Mouse (Mus musculus): ENCODE measurements around the gene Spata25. TPM values are rescaled to one million over a fixed set of nuclear protein-coding genes. Genes with fewer than 3 reads are reported as not detected.
"Not testable (repeated sequence)": the region's sequence is repeated elsewhere in the genome, so short reads cannot be mapped to it uniquely, and the experiment has no call there.

The Spata25 gene
- total and polyA plus RNA-seq, 2 experiments from 2014 or later = not detected

DNA sequence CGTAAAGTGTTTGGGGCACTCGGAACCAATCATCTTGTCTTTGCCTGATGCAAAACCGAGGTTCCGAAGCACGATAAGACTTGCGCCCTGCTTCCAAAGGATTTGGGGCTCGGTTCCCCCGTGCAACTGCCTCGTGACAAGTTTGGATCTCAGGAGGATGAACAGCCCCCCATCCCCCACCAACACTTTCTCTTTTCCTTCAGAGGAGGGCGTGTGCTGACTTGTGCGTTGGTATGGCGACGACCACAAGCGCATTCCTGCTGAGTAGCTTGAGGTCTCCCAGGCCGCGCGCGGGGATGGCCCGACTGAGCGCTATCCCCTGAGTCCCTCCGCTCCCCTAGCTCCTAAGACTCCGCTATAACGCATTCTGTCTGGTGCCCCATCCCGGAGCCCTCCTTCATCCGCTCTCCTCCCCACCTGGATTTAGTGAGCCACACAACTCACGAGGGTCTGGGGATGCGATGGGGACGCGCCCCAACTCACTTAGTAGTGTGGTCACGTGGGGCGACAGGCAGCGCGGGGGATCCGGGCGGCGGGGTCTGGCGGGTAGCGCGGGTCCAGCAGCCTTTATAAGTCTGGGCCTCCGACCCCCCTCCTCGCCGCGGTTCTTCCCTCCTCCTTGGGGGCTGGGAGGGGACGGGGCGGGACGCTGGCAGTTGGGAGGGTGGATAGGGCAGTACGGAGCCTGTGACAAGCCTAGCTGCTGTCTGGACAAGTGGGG, 28.9 kb upstream of the Spata25 start, which contains the start of gene Pltp:
TSS of gene Pltp (minus strand) at position 611 of the 721 bp plus-strand sequence.
- peaks cover 22% of the 10 kb centered on the region for H3K27me3 ChIP-seq (ENCODE audit: insufficient read depth, low read length)
- no peak for TF ChIP-seq CTCF (IDR thresholded peaks at IDR 0.05)

DNA sequence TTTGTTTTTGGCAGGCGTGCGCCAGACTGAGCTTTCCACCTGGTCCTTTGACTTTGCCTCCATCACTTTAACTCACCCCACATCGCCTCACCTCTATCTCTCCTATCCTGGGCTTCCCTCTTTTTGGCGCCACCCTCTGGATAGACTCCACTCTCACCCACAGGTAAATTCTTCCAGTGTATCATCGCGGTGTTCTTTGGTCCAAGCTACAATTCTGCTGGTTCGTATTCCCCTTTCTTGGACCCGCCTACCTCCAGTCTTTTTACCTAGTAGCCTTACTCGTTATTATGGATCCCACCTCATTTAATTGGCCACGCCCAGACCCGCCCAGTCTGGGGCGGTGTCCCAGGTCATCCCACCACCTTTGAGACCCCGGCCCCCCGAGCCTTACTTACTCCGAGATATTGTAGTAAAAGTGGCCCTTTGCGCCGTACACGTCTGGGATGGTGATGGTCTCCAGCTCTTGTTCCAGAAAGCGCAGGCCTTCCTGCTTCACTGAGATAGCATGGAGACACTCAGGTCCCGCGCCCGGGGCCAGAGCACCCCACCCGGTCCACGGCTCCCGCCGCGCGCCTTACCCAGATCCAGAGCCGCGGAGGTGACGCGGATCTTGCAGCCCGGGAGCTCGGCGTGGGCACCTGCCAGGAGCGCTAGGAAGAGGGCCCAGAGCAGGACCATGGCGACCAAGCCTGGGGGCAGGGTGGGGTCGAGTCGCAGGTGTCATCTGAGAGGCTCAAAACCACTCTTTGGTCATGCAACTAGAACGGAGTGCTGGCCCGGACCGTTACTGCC, 28.2 kb upstream of the Spata25 start:
- TF ChIP-seq CTCF (IDR thresholded peaks at IDR 0.05) = peak; percentile 52
- 1% methylated on average over 42 of the region's 42 CpGs for WGBS
- no peak overlapping the region for H3K27ac ChIP-seq (ENCODE audit: low read depth, low read length)
- no peaks in the 10 kb centered on the region for H3K36me3 ChIP-seq (ENCODE audit: insufficient read depth, low read length)
- ATAC-seq (ENCODE audit: low FRiP score) (peak; percentile 10; the same call in 1 of the 2 replicates), DNase-seq (ENCODE audit: low spot score) (peak; percentile 28)
- H3K4me1 ChIP-seq (ENCODE audit: insufficient read depth, low read length) = 0 out of 2 replicates have a peak, but pooled peaks cover 3% of the 10 kb centered on the region
- H3K27me3 ChIP-seq (ENCODE audit: insufficient read depth, low read length) = peaks cover 22% of the 10 kb centered on the region
- peak overlapping the region; percentile 46 for H3K4me3 ChIP-seq (ENCODE audit: low read depth, low read length)
- peak overlapping the region; percentile 95 for H3K4me2 ChIP-seq (ENCODE audit: low read depth, low read length, poor library complexity, severe bottlenecking)
- peak overlapping the region; percentile 48 for H3K9ac ChIP-seq (replicated peaks; ENCODE audit: low read length, poor library complexity, severe bottlenecking)
- no peaks in the 10 kb centered on the region for H3K9me3 ChIP-seq (ENCODE audit: low read length)

More for the DNA sequence above, 28.9 kb upstream of the Spata25 start, which contains the start of gene Pltp:
- 1% methylated on average over 47 of the region's 47 CpGs for WGBS
- no peaks in the 10 kb centered on the region for H3K36me3 ChIP-seq (ENCODE audit: insufficient read depth, low read length)
- no peak within 1 kb of the TSS for H3K27ac ChIP-seq (ENCODE audit: low read depth, low read length)
- DNase-seq (ENCODE audit: low spot score) (peak; percentile 59), ATAC-seq (ENCODE audit: low FRiP score) (peak; percentile 78)
- peak within 1 kb of the TSS; percentile 48 for H3K9ac ChIP-seq (replicated peaks; ENCODE audit: low read length, poor library complexity, severe bottlenecking)
- peak within 1 kb of the TSS; percentile 95 for H3K4me2 ChIP-seq (ENCODE audit: low read depth, low read length, poor library complexity, severe bottlenecking)
- 0 out of 2 replicates have a peak, but pooled peaks cover 3% of the 10 kb centered on the region for H3K4me1 ChIP-seq (ENCODE audit: insufficient read depth, low read length)
- H3K9me3 ChIP-seq (ENCODE audit: low read length) = no peaks in the 10 kb centered on the region
- H3K4me3 ChIP-seq (ENCODE audit: low read depth, low read length) = peak within 1 kb of the TSS; percentile 46

DNA sequence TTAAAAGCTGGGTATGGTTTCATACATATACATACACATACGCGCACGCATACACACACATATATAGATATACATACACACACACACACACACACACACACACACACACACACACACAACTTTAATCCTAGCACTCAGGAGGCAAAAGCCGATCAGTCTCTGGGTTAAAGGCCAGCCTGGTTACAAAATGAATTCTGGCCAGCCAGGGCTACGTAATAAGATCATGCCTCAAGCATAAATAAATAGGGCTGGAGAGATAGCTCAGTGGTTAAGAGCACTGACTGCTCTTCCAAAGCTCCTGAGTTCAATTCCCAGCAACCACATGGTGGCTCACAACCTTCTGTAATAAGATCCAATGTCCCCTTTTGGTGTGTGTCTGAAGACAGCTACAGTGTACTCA, 27.2 kb upstream of the Spata25 start:
- H3K4me3 ChIP-seq (ENCODE audit: low read depth, low read length); H3K4me1 ChIP-seq (ENCODE audit: insufficient read depth, low read length); H3K9me3 ChIP-seq (ENCODE audit: low read length); H3K4me2 ChIP-seq (ENCODE audit: low read depth, low read length, poor library complexity, severe bottlenecking); H3K27ac ChIP-seq (ENCODE audit: low read depth, low read length); H3K9ac ChIP-seq (replicated peaks; ENCODE audit: low read length, poor library complexity, severe bottlenecking); H3K36me3 ChIP-seq (ENCODE audit: insufficient read depth, low read length); DNase-seq (ENCODE audit: low spot score); ATAC-seq (ENCODE audit: low FRiP score): not testable (repeated sequence)
- H3K27me3 ChIP-seq (ENCODE audit: insufficient read depth, low read length) = peaks cover 22% of the 10 kb centered on the region
- 73% methylated on average over 5 of the region's 5 CpGs for WGBS

DNA sequence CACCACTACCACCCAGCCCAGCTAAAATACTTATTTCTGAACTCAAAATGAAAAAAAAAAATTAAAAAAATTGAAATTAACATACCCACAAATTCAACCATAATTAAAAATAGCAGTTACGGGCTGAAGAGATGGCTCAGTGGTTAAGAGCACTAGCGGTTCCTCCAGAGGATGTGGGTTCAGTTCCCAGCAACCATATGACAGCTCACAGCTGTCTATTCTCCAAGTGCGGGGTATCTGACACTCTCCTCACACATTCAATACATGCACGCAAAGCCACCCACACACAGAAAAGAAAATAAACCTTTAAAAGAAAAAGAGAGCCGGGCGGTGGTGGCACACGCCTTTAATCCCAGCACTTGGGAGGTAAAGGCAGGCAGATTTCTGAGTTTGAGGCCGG, 21.7 kb upstream of the Spata25 start:
- no peak for DNase-seq (ENCODE audit: low spot score)
- Histone ChIP-seq H3K4me1 (ENCODE audit: insufficient read depth, low read length) (no peaks in the 10 kb centered on the region), H3K27me3 (ENCODE audit: insufficient read depth, low read length) (no peaks in the 10 kb centered on the region), H3K27ac (ENCODE audit: low read depth, low read length) (no peak overlapping the region), H3K4me3 (ENCODE audit: low read depth, low read length) (no peak overlapping the region), H3K9me3 (ENCODE audit: low read length) (no peaks in the 10 kb centered on the region), H3K9ac (replicated peaks; ENCODE audit: low read length, poor library complexity, severe bottlenecking) (no peak overlapping the region), H3K4me2 (ENCODE audit: low read depth, low read length, poor library complexity, severe bottlenecking) (no peak overlapping the region), H3K36me3 (ENCODE audit: insufficient read depth, low read length) (no peaks in the 10 kb centered on the region)
- no peak for ATAC-seq (ENCODE audit: low FRiP score)
- WGBS = 87% methylated on average over 8 of the region's 8 CpGs
- TF ChIP-seq CTCF (IDR thresholded peaks at IDR 0.05) = no peak

DNA sequence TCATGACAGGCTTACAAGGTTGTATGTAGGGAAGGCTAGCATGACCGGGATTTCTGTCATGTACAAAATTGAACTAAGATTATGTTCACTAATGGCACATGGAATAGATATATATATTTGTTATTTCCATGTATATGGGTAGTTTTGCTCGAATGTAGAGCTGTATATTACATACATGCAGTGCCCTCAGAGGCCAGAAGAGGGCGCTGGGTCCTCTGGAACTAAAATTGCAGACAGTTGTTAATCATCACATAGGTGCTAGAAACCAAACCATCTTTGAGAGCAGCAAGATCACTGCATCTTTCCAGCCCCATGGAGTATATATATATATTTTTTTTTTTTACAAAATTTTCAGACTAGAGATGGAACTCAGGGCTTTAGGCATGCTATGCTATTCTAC, 17.4 kb upstream of the Spata25 start:
- peak; percentile 55 for TF ChIP-seq CTCF (IDR thresholded peaks at IDR 0.05)
- H3K4me1 ChIP-seq (ENCODE audit: insufficient read depth, low read length) = no peaks in the 10 kb centered on the region
- H3K27ac ChIP-seq (ENCODE audit: low read depth, low read length) = no peak overlapping the region
- no peaks in the 10 kb centered on the region for H3K27me3 ChIP-seq (ENCODE audit: insufficient read depth, low read length)
- DNase-seq (ENCODE audit: low spot score) = no peak
- H3K9me3 ChIP-seq (ENCODE audit: low read length) = no peaks in the 10 kb centered on the region
- no peak overlapping the region for H3K9ac ChIP-seq (replicated peaks; ENCODE audit: low read length, poor library complexity, severe bottlenecking)
- H3K4me2 ChIP-seq (ENCODE audit: low read depth, low read length, poor library complexity, severe bottlenecking) = no peak overlapping the region
- ATAC-seq (ENCODE audit: low FRiP score) = no peak
- H3K36me3 ChIP-seq (ENCODE audit: insufficient read depth, low read length) = no peaks in the 10 kb centered on the region
- no peak overlapping the region for H3K4me3 ChIP-seq (ENCODE audit: low read depth, low read length)
- WGBS = 56% methylated on average over 3 of the region's 3 CpGs

DNA sequence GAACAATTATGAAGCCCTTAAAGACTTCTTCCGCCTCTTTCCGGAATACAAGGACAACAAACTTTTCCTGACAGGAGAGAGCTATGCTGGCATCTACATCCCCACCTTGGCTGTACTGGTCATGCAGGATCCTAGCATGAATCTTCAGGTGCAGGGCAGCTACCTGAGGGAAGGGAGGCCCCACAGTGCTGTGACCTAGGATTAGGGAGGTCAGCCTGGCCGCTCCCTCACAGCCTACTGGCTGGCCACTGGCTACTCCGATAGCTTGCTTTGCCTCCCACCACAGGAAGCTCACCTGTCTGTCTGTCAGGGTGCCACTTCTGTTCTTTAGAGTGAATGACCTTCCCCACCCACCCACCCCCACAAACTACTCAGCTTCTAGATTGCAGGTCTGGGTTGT, 6.8 kb upstream of the Spata25 start:
- Histone ChIP-seq H3K9me3 (ENCODE audit: low read length) (no peaks in the 10 kb centered on the region), H3K4me1 (ENCODE audit: insufficient read depth, low read length) (peaks cover 10% of the 10 kb centered on the region), H3K36me3 (ENCODE audit: insufficient read depth, low read length) (peaks cover 26% of the 10 kb centered on the region), H3K27me3 (ENCODE audit: insufficient read depth, low read length) (no peaks in the 10 kb centered on the region), H3K9ac (replicated peaks; ENCODE audit: low read length, poor library complexity, severe bottlenecking) (no peak overlapping the region), H3K27ac (ENCODE audit: low read depth, low read length) (no peak overlapping the region), H3K4me3 (ENCODE audit: low read depth, low read length) (no peak overlapping the region), H3K4me2 (ENCODE audit: low read depth, low read length, poor library complexity, severe bottlenecking) (peak overlapping the region; percentile 99)
- TF ChIP-seq CTCF (IDR thresholded peaks at IDR 0.05) = no peak
- ATAC-seq (ENCODE audit: low FRiP score) (no peak), DNase-seq (ENCODE audit: low spot score) (no peak)
- 99% methylated on average over 4 of the region's 4 CpGs for WGBS
